Mouse (Mus musculus) neural tube, embryonic 14.5 days (tissue): ENCODE results near the gene Edem3. TPM values are rescaled to one million over a fixed set of nuclear protein-coding genes. Genes with fewer than 3 reads are reported as not detected.

Source experiments
- ATAC-seq: fragments of 200-750 bp; cut with Nextera tagmentation; 2 replicates; pipeline ENCODE4 v1.8.0; 2017; ENCODE audit warnings: low read depth, mild to moderate bottlenecking, moderate TSS enrichment, moderate library complexity
- H3K27ac ChIP-seq: fragments of 300-500 bp; sonication (generic); 2 replicates; pipeline ENCODE4 v1.5.1; 2014; ENCODE audit warnings: low read depth, mild to moderate bottlenecking, control low read depth, low read length, moderate library complexity, mixed read lengths
- H3K27me3 ChIP-seq: fragments of 300-500 bp; sonication (generic); 2 replicates; pipeline ENCODE4 v1.6.1; 2014; ENCODE audit warnings: low read length; ENCODE audit not compliant: control insufficient read depth, insufficient read depth
- H3K36me3 ChIP-seq: fragments of 300-500 bp; sonication (generic); 2 replicates; pipeline ENCODE4 v1.6.1; 2014; ENCODE audit warnings: low read length, mixed read lengths; ENCODE audit not compliant: control insufficient read depth, insufficient read depth
- H3K4me1 ChIP-seq: fragments of 300-500 bp; sonication (generic); 2 replicates; pipeline ENCODE4 v1.6.1; 2014; ENCODE audit warnings: low read length; ENCODE audit not compliant: control insufficient read depth, insufficient read depth
- H3K4me2 ChIP-seq: fragments of 300-500 bp; sonication (generic); 2 replicates; pipeline ENCODE4 v1.6.1; 2014; ENCODE audit warnings: mild to moderate bottlenecking, low read depth, low read length, control low read depth
- H3K4me3 ChIP-seq: fragments of 300-500 bp; sonication (generic); 2 replicates; pipeline ENCODE4 v1.5.1; 2014; ENCODE audit warnings: low read depth, low read length, control low read depth, mixed read lengths
- H3K9ac ChIP-seq: fragments of 300-500 bp; sonication (generic); replicated peaks from 2 replicates; pipeline ENCODE4 v1.6.1; 2014; ENCODE audit warnings: low read depth, mild to moderate bottlenecking, control low read depth, low read length, mixed read lengths
- H3K9me3 ChIP-seq: fragments of 300-500 bp; sonication (generic); 2 replicates; pipeline ENCODE4 v1.6.1; 2016; ENCODE audit warnings: low read length; ENCODE audit not compliant: control insufficient read depth
- WGBS: fragments of 180-500 bp; shearing (Covaris S2); extraction: QIAGEN DNeasy Blood & Tissue Kit; methylation state at CpG from one replicate; pipeline ENCODE4 v1.1.7; 2014; 5-methylcytosine and 5-hydroxymethylcytosine counted together
- polyA plus RNA-seq: library from polyadenylated mRNA; unstranded; fragments of >200 nt; fragmentation: Nextera tagmentation; extraction: Ambion mirVana; gene quantifications from 2 replicates; pipeline ENCODE4 v1.2.1, GENCODE M21; 2014

The Edem3 gene
- polyA plus RNA-seq, 1 experiment from 2014 or later: 24.7 TPM

DNA sequence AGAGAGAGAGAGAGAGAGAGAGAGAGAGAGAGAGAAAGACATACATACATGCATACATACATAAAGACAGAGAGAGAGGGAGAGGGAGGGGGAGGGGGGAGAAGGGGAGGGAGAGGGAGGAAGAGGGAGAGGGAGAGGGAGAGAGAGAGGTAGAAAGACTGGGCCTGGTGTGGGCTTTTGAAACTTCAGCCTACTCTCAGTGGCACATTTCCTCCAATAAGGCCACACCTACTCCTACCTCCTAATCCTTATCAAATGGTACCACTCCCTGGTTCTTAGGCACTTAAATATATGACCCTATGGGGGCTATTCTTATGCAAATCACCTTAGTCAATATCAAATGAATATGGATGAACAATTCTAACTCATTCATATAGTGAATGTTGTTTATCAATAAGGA, 41.5 kb upstream of the Edem3 start:
- H3K9me3 ChIP-seq: no peaks in the 10 kb centered on the region
- ATAC-seq: no peak
- H3K4me3 ChIP-seq: no peak overlapping the region
- H3K4me2 ChIP-seq: no peak overlapping the region
- H3K27ac ChIP-seq: no peak overlapping the region
- no peaks in the 10 kb centered on the region for H3K4me1 ChIP-seq
- no peaks in the 10 kb centered on the region for H3K27me3 ChIP-seq
- H3K36me3 ChIP-seq: no peaks in the 10 kb centered on the region
- no peak overlapping the region for H3K9ac ChIP-seq

DNA sequence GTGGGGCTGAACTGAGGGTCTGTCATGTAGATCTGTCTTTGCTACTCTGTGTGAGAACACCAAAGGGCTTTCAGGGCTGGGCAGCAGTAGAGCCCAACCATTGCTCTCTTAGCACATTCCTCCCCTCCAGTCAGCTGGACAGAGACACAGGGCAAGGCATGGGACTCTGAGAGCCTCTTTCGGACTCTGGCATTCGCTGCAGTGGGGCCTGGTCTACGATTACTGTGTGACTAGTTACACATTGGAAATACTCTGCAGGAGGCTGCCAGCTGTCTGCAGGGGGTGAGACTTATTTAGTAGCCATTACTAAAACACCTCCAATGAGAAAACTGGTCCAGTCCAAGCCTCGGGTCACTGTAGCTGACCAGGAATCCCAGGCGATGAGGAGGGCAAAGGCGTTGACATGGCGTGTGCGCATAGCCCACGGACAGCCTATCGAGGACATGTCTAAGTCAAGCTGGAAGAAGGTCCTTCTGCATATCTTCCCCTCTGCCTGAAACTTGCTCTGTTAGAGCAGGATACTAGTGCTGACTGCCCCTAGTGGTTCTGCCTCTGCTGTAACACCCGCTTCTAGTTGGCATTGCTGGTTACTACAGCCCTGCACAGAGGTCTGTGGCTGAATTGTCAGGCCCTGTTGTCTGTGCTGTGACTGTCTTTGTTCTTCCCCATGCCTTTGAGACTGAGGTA, 39.0 kb upstream of the Edem3 start:
- Histone ChIP-seq H3K4me2 (no peak overlapping the region), H3K9me3 (no peaks in the 10 kb centered on the region), H3K27me3 (no peaks in the 10 kb centered on the region), H3K27ac (no peak overlapping the region), H3K4me3 (no peak overlapping the region), H3K36me3 (no peaks in the 10 kb centered on the region), H3K9ac (no peak overlapping the region), H3K4me1 (no peaks in the 10 kb centered on the region)
- 75% methylated on average over 11 of the region's 11 CpGs for WGBS
- ATAC-seq: no peak; the same call in 1 of the 2 replicates

DNA sequence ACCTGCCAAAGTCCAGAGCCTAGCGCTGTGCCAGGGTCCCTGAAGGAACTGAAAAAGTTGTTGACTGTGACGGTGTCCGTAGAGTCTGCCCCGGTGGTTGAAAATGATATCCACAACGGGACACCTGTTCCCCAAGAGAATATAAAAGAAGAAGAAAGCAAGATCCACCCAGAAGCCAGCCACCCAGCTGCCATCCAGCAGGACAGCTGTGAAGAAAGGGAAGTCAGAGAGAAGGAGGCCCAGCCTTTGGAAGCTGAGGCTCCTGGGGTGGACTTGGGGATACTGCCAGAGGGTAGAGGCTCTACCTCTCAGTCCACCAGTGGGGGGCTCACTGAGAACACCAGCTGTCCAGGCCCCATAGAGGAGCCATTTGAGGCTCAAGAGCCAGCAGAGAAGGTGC, 37.5 kb upstream of the Edem3 start:
- H3K9me3 ChIP-seq: no peaks in the 10 kb centered on the region
- no peaks in the 10 kb centered on the region for H3K4me1 ChIP-seq
- no peak overlapping the region for H3K9ac ChIP-seq
- H3K36me3 ChIP-seq: no peaks in the 10 kb centered on the region
- H3K27ac ChIP-seq: no peak overlapping the region
- H3K4me2 ChIP-seq: no peak overlapping the region
- no peak for ATAC-seq
- H3K4me3 ChIP-seq: no peak overlapping the region
- no peaks in the 10 kb centered on the region for H3K27me3 ChIP-seq
- 95% methylated on average over 5 of the region's 5 CpGs for WGBS

DNA sequence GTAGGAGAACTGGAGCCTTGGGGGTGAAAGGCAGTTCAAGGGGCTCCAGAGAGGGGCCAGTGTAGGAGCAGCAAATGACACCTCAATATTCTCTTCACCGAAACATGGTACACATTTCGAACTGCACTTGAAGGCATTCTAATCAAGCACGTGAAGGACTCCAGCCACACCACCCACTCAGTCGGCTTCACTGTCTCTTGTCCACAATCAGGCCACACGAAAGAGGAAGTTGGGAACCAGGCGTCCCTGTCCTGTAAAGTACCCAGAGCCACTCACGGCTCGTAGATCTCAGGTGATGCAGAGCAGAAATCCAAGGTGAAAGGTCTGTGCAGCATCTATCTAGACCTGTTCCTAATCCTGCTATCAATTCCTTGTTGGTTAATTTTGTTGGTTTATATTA, 36.6 kb upstream of the Edem3 start:
- no peaks in the 10 kb centered on the region for H3K4me1 ChIP-seq
- H3K4me3 ChIP-seq: no peak overlapping the region
- no peak overlapping the region for H3K4me2 ChIP-seq
- no peak overlapping the region for H3K9ac ChIP-seq
- no peak for ATAC-seq
- no peak overlapping the region for H3K27ac ChIP-seq
- no peaks in the 10 kb centered on the region for H3K27me3 ChIP-seq
- H3K9me3 ChIP-seq: no peaks in the 10 kb centered on the region
- no peaks in the 10 kb centered on the region for H3K36me3 ChIP-seq
- 92% methylated on average over 8 of the region's 8 CpGs for WGBS

DNA sequence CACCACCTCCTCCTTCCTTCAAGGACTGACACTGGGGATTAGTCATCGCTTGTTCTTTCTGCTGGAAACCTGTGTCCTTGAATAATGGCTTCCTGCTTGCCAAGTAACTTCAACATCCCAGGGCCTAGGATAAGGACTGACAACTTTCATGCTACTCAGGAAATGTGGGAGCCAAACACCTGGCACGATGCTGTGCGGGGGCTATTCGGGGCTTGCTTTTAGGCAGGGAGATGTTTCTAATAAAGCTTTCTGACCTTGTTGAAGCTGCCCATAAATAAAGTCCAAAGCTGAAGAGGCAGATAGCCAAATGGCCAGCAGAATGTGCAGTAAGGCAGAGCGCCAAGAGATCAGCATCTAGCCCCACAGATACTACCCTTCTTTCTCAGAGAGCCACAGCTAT, 35.3 kb upstream of the Edem3 start:
- WGBS: 70% methylated on average over 5 of the region's 5 CpGs
- H3K36me3 ChIP-seq: no peaks in the 10 kb centered on the region
- H3K4me2 ChIP-seq: no peak overlapping the region
- no peaks in the 10 kb centered on the region for H3K27me3 ChIP-seq
- no peak for ATAC-seq
- H3K4me3 ChIP-seq: no peak overlapping the region
- no peaks in the 10 kb centered on the region for H3K9me3 ChIP-seq
- H3K27ac ChIP-seq: no peak overlapping the region
- H3K4me1 ChIP-seq: no peaks in the 10 kb centered on the region
- H3K9ac ChIP-seq: no peak overlapping the region

DNA sequence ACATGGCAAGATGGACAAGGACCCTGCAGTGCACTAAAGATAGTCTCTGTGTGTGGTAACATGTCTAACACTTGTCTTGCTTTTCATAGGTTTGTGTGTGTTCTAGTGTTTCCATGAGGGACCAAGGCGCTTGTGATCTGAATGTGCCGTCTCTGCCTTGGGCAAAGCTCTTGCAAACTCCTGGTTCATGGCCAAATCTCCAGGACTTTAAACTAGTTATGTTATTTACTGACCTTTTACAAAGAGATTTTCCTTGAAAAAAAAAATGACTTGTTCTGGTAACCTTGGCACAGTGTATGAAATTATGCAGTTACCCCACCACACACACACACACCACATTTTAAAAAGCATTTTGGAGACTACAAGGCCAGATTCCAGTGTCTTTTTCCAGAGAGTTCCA, 34.6 kb upstream of the Edem3 start:
- Histone ChIP-seq H3K9me3 (no peaks in the 10 kb centered on the region), H3K4me3 (no peak overlapping the region), H3K4me1 (no peaks in the 10 kb centered on the region), H3K9ac (no peak overlapping the region), H3K36me3 (no peaks in the 10 kb centered on the region), H3K27me3 (no peaks in the 10 kb centered on the region), H3K4me2 (no peak overlapping the region), H3K27ac (no peak overlapping the region)
- ATAC-seq: no peak
- 91% methylated on average over 2 of the region's 2 CpGs for WGBS

DNA sequence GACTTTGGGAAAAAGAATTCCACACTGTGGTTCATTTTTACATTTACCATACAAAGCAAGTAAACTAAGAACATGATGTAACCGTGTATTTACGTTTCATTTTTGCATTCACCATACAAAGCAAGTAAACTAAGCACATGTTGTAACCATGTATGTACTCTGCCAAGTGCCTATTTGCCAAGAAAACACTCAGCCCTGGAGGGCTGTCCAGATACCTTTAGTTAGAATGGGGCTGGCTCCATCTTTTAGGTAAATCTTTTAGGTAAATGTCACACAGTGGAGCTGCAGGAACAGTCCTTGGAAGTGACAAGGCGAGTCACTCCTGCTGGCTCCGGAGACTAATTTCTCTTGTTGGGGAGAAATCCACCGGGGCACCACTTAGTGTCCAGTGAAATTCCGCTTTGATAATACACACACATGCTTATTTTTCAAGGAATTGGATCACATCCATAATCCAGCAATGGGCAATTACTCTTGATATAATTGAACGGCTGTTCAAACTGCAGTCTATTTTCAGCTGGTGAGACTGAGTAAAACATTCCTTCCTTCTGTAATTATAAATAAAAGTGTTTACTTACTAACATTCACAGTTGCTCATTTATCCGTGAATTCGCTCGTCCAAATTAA, 33.7 kb upstream of the Edem3 start:
- no peak overlapping the region for H3K4me2 ChIP-seq
- no peaks in the 10 kb centered on the region for H3K9me3 ChIP-seq
- no peaks in the 10 kb centered on the region for H3K4me1 ChIP-seq
- H3K27me3 ChIP-seq: no peaks in the 10 kb centered on the region
- 68% methylated on average over 10 of the region's 10 CpGs for WGBS
- no peak overlapping the region for H3K9ac ChIP-seq
- no peak for ATAC-seq
- no peaks in the 10 kb centered on the region for H3K36me3 ChIP-seq
- H3K27ac ChIP-seq: no peak overlapping the region
- no peak overlapping the region for H3K4me3 ChIP-seq

DNA sequence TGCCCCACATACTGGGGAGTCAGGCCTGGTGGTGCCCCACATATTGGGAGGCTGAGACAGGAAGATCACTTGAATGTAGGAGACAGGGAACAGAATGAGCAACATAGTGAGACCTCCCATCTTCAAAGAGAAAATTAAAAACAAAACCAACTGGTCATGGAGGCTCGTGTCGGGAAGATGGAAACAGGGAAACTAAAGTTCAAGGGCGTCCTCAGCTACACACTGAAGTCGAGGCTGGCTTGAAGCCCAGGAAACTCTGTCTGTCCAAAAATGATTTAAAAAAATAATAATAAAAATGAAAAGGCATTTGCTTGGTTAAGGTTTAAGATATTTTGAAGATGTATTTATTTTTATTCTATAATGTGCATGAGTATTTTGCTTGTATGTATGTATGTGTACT, 31.4 kb upstream of the Edem3 start:
- ATAC-seq: no peak
- Histone ChIP-seq H3K4me3 (no peak overlapping the region), H3K9ac (no peak overlapping the region)

DNA sequence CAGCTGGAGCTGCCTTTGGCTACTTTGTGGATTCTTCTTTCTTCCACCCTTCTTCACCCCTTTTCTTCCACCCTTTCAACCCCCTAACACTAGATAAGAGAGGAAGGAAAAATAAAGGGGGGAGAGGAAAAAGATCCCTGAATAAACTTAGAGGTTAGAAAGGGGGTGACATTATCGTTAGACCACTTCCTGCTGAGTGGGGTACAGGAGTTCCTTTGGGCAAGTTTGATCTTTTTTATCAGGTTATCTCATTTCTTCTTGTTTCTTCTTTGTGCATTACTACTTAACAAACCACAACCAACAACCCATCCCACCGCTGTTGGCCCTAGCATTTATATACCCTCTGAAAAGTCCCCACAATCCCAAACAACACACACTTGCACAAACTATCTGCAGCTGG, 29.6 kb upstream of the Edem3 start:
- Histone ChIP-seq H3K27ac (no peak overlapping the region), H3K4me1 (no peaks in the 10 kb centered on the region), H3K27me3 (no peaks in the 10 kb centered on the region), H3K4me3 (no peak overlapping the region), H3K36me3 (no peaks in the 10 kb centered on the region), H3K9me3 (no peaks in the 10 kb centered on the region), H3K9ac (no peak overlapping the region), H3K4me2 (no peak overlapping the region)
- ATAC-seq: no peak
- 89% methylated on average over 2 of the region's 2 CpGs for WGBS

More for the DNA sequence above, 31.4 kb upstream of the Edem3 start:
- Histone ChIP-seq H3K4me2 (no peak overlapping the region), H3K9me3 (no peaks in the 10 kb centered on the region), H3K4me1 (no peaks in the 10 kb centered on the region), H3K27me3 (no peaks in the 10 kb centered on the region), H3K27ac (no peak overlapping the region), H3K36me3 (no peaks in the 10 kb centered on the region)
- WGBS: 84% methylated on average over 4 of the region's 4 CpGs
